8 mouse cellular contexts compared by ENCODE assay signal in genomic region chr5:150259191-150260053, GRCm38 (mm10).
A peak's percentile ranks its signal among the peaks of the same experiment; 100 is the strongest.
DNase-seq lines count a peak whose midpoint lies in the region; ATAC-seq and TF ChIP-seq lines count a peak whose summit lies in the region.

No protein-coding gene starts in this region.

- WGBS in forebrain, embryonic 12.5 days = 1% methylated on average over 26 of the region's 29 CpGs
- 3% methylated on average over 28 of the region's 29 CpGs for WGBS in heart, postnatal 0 days
- WGBS in liver, embryonic 11.5 days = 5% methylated on average over 29 of the region's 29 CpGs
- 2% methylated on average over 28 of the region's 29 CpGs for WGBS in thymus, adult 2 months

- peak overlapping the region; percentile 81 for H3K27ac ChIP-seq in forebrain, embryonic 12.5 days
- peak overlapping the region; percentile 56 for H3K27ac ChIP-seq in heart, postnatal 0 days (ENCODE audit: low read depth)
- H3K27ac ChIP-seq in liver, embryonic 11.5 days (ENCODE audit: low read depth, low read length) = no peak overlapping the region
- H3K27ac ChIP-seq in thymus, adult 2 months (ENCODE audit: control insufficient read depth, insufficient read depth, low read length) = no peak overlapping the region

- peak; percentile 90 for ATAC-seq in forebrain, embryonic 12.5 days (ENCODE audit: low FRiP score)
- ATAC-seq in heart, postnatal 0 days (ENCODE audit: insufficient read depth, low read depth) = peak; percentile 73
- ATAC-seq in liver, embryonic 11.5 days (replicated peaks; ENCODE audit: low FRiP score) = peak; percentile 14; the same call in 1 of the 2 replicates

- DNase-seq in B cell, adult 2 months = peak; percentile 5 to 7
- peak; percentile 93 for DNase-seq in brain, embryonic 14.5 days (ENCODE audit: low read depth)
- peak; percentile 71 for DNase-seq in heart, postnatal 0 days (ENCODE audit: low spot score)
- DNase-seq in kidney, postnatal 25 days = peak; percentile 47 to 69
- DNase-seq in liver, embryonic 11.5 days (ENCODE audit: low spot score) = peak; percentile 56
- DNase-seq in naive thymus-derived CD4-positive, alpha-beta T cell, adult 2 months (ENCODE audit: low read depth) = peak; percentile 39
- peak; percentile 21 for DNase-seq in thymus, adult 2 months

- peak overlapping the region; percentile 68 for H3K4me2 ChIP-seq in forebrain, embryonic 12.5 days
- H3K4me2 ChIP-seq in heart, postnatal 0 days (ENCODE audit: low read depth, low read length) = peak overlapping the region; percentile 74
- H3K4me2 ChIP-seq in liver, embryonic 11.5 days = peak overlapping the region; percentile 81

- H3K4me1 ChIP-seq in forebrain, embryonic 12.5 days = peaks cover 23% of the 10 kb centered on the region
- peaks cover 24% of the 10 kb centered on the region for H3K4me1 ChIP-seq in heart, postnatal 0 days (ENCODE audit: control insufficient read depth, insufficient read depth)
- H3K4me1 ChIP-seq in liver, embryonic 11.5 days (replicated peaks; ENCODE audit: control insufficient read depth, insufficient read depth, low read length) = peaks cover 3% of the 10 kb centered on the region; the same call in 1 of the 2 replicates
- peaks cover 9% of the 10 kb centered on the region; the same call in 1 of the 2 replicates for H3K4me1 ChIP-seq in thymus, adult 2 months (replicated peaks; ENCODE audit: control insufficient read depth, insufficient read depth, low read length)

- TF ChIP-seq EP300 in heart, postnatal 0 days (IDR thresholded peaks at IDR 0.05; ENCODE audit: low read depth) = no peak

- H3K4me3 ChIP-seq in forebrain, embryonic 12.5 days (replicated peaks) = peak overlapping the region; percentile 46
- H3K4me3 ChIP-seq in heart, postnatal 0 days (ENCODE audit: low read depth, low read length) = peak overlapping the region; percentile 47
- H3K4me3 ChIP-seq in liver, embryonic 11.5 days (ENCODE audit: low read depth, low read length) = peak overlapping the region; percentile 43
- H3K4me3 ChIP-seq in thymus, adult 2 months (ENCODE audit: control insufficient read depth, insufficient read depth, low read length) = peak overlapping the region; percentile 28

- peak overlapping the region; percentile 56 for H3K9ac ChIP-seq in forebrain, embryonic 12.5 days
- peak overlapping the region; percentile 56 for H3K9ac ChIP-seq in heart, postnatal 0 days (replicated peaks; ENCODE audit: low read depth, low read length)
- 0 out of 2 replicates have a peak overlapping the region, but pooled peaks have one; percentile 25 for H3K9ac ChIP-seq in liver, embryonic 11.5 days (ENCODE audit: low read depth, low read length)

- peak; percentile 24; the same call in 1 of the 2 replicates for TF ChIP-seq POLR2A in brain, embryonic 14.5 days (IDR thresholded peaks at IDR 0.05; ENCODE audit: borderline replicate concordance, extremely low read depth, insufficient read depth, insufficient read length, poor library complexity, severe bottlenecking)
- no peak for TF ChIP-seq POLR2A in thymus, adult 2 months (IDR thresholded peaks at IDR 0.05; ENCODE audit: control insufficient read depth, extremely low read depth, insufficient read depth, low read length, poor library complexity)

- H3K9me3 ChIP-seq in forebrain, embryonic 12.5 days = no peaks in the 10 kb centered on the region
- no peaks in the 10 kb centered on the region for H3K9me3 ChIP-seq in heart, postnatal 0 days (replicated peaks; ENCODE audit: control insufficient read depth, low read length)
- no peaks in the 10 kb centered on the region for H3K9me3 ChIP-seq in liver, embryonic 11.5 days (ENCODE audit: control insufficient read depth, low read length)

- no peak for TF ChIP-seq CTCF in brain, embryonic 14.5 days (IDR thresholded peaks at IDR 0.05; ENCODE audit: borderline replicate concordance, extremely low read depth, insufficient read depth, insufficient read length)
- TF ChIP-seq CTCF in heart, postnatal 0 days (IDR thresholded peaks at IDR 0.05; ENCODE audit: low read depth) = no peak
- TF ChIP-seq CTCF in thymus, adult 2 months (IDR thresholded peaks at IDR 0.05; ENCODE audit: borderline replicate concordance, control insufficient read depth, extremely low read depth, insufficient read depth, low read length, poor library complexity) = no peak

- H3K27me3 ChIP-seq in forebrain, embryonic 12.5 days = no peaks in the 10 kb centered on the region; the same call in 1 of the 2 replicates
- H3K27me3 ChIP-seq in heart, postnatal 0 days (ENCODE audit: control insufficient read depth, insufficient read depth, low read length) = no peaks in the 10 kb centered on the region
- no peaks in the 10 kb centered on the region for H3K27me3 ChIP-seq in liver, embryonic 11.5 days (replicated peaks; ENCODE audit: control insufficient read depth, insufficient read depth, low read length)
- no peaks in the 10 kb centered on the region for H3K27me3 ChIP-seq in thymus, adult 2 months (ENCODE audit: control insufficient read depth, insufficient read depth, low read length)

- H3K36me3 ChIP-seq in forebrain, embryonic 12.5 days (replicated peaks) = no peaks in the 10 kb centered on the region
- no peaks in the 10 kb centered on the region for H3K36me3 ChIP-seq in heart, postnatal 0 days (replicated peaks; ENCODE audit: control insufficient read depth, insufficient read depth, low read length)
- H3K36me3 ChIP-seq in liver, embryonic 11.5 days (ENCODE audit: control insufficient read depth, insufficient read depth, low read length) = no peaks in the 10 kb centered on the region
- no peaks in the 10 kb centered on the region for H3K36me3 ChIP-seq in thymus, adult 2 months (ENCODE audit: control insufficient read depth, insufficient read depth, low read length)

Comparison
In these comparisons a context has a peak if more than half of its experiments do, and no peak if none do; other contexts are left out.
1. DNase-seq: peak in every context shown above with its lines; median percentile 93 in brain, embryonic 14.5 days; 71 in heart, postnatal 0 days; 58 in kidney, postnatal 25 days; 56 in liver, embryonic 11.5 days; 39 in naive thymus-derived CD4-positive, alpha-beta T cell, adult 2 months; 21 in thymus, adult 2 months; 6 in B cell, adult 2 months.
2. ATAC-seq: peak in every context shown above with its lines; median percentile 90 in forebrain, embryonic 12.5 days; 73 in heart, postnatal 0 days; 14 in liver, embryonic 11.5 days.
3. H3K27ac ChIP-seq: peak in forebrain, embryonic 12.5 days (single experiment) and heart, postnatal 0 days (single experiment); none in liver, embryonic 11.5 days (single experiment) and thymus, adult 2 months (single experiment).
4. Peak in every context shown above with its lines, with median percentiles within 50 percentile points of each other: H3K4me2 ChIP-seq, H3K4me3 ChIP-seq and H3K9ac ChIP-seq.